Mouse (Mus musculus): ENCODE measurements at regions not wholly inside any gene's neighbourhood (a gene's known extent, or its start where the extent isn't known, plus 50 kb on each side); places are given as distances from the start of the nearest gene placed in this dataset.
A peak's percentile ranks its signal among the peaks of the same experiment; 100 is the strongest.
"Not testable (repeated sequence)": the region's sequence is repeated elsewhere in the genome, so short reads cannot be mapped to it uniquely, and the experiment has no call there.

GRCm38 (mm10) chr6:62889194-62889593, 366.5 kb upstream of the Grid2 start:
- DNase-seq (ENCODE audit: low spot score) = peak; percentile 41

DNA sequence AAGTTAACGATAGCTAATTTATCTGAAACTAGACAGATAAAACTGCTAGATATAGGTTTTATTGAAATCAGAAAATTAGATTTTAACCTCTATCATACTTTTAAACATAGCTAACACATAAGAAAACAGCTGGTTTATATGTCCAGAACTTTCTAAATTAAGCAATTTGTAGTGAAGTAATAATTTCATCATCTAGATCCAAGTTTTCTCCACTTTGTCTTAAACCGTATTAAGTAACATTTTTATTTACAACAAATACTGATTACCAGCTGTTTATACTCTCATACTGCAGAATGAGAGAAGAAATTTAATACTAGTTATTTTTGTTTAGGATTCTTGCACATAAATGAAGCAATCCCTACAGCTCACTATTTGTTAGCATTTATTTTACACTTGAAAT, 342.9 kb upstream of the Grid2 start:
- no peak for DNase-seq (ENCODE audit: low spot score)

- DNase-seq (ENCODE audit: low spot score) = not testable (repeated sequence)
Observed at GRCm38 (mm10) chr6:62917059-62917458, 338.6 kb upstream of the Grid2 start.

DNA sequence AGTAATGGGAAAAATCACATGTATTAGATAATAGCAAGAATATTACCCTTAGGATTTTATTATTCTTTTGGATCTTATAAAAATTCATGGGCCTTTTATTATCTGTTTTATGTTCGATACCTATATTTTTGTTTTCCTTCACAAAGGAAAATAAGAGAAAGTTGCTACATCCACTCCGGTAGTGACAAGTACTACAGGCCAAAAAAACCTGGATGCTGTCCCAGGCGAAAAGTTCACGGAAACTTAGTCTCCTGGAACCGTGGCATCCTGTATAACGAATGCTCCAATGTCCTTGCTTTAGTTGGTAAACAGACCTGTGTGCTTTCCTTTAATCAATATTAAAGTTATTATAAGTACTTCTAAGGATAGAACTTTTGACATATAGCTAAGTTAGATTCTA, 337.7 kb upstream of the Grid2 start:
- no peak for DNase-seq (ENCODE audit: low spot score)

DNA sequence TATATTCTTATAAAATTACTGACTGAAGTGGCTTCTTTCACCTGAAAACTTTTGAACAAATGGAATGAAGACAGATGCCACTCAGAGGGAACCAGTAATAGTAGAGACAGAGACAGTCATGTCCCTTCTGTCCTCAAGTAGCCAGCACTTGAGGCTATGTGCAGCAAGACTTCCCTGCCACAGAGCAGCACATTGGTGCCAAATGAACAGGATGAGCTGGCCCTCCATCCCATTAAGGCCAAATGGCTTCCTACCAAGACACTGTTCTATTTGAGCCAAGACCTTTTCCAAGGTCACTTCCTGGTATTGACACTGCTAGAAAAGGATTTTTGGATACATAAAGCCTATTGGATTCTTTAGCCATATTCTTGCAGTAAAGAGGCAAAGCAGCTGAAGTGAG, 336.6 kb upstream of the Grid2 start:
- DNase-seq (ENCODE audit: low spot score) = no peak
